Mouse (Mus musculus): ENCODE measurements around the gene Shc2.

The Shc2 gene

DNA sequence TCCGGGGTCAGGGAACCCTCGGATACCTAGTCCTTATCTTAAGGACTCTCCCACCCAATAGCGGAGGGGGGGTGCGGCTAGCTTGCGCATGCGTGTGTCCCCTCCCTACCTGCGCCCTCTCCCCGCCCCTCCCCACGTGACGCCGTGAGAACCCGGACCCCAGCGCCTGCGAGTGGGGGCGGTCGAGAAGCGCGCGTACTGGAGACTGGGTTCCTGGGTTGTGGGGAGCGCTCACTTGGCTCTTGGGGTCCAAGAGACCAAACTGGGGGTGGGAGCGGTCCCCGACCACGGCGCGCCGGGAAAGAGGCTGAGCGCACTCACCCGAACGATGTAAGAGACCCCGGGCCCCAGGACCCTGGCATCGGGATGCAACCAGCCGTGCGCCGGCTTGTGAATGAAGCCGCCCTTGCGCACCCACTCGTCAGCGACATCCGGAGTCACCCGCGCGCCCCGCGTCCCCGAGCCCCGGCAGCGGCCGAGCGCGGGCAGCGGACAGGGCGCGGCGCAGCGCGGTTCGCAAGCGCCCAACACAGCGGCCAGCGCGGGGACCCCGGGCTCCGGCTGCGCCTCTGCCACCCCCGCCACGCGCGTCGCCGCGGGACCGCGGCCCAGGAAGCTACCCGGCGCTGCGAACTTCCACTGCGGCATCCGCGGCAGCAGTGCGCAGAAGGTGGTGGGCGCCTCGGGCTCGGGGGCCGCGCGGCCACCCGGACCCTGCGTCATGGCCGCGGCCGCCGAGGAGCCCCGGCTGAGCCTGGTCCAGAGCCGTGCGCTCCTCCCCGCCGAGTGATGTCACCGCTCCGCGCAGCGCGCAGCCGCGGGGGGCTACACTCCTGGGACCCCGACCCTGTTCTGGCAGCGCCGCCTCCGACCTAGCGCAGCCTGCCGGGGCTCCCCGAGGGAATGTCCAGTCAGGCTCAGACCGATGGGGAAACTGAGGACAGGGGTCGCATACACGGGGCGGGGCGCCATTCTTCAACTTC, at the start of gene Shc2:
Gene Shc2, minus strand, starts transcription at position 791 of the 983 bp plus-strand sequence.
- in situ Hi-C loops (cut with MboI; ENCODE audit: low sequenced_read_pairs): no loop called here

DNA sequence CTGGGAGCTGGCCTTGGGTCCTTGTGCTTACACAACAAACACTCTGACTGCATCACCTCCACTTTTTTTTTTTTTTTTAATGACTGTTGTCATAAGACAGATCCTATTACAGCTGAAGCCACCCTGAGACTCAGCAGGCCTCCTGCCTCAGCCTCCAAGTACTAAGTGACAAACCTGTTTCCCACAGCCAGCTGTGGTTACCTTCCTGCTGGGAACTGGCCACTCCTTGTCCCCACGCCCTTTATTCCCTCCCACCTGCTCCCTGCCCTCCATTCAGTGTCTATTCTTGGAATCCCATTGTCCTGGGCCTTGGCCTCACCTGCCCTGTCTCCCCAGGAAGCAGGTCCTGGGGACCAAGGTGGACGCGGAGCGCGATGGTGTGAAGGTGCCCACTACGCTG, 49.8 kb upstream of the Shc2 start:
- in situ Hi-C loops (cut with MboI; ENCODE audit: low sequenced_read_pairs): no loop called here

DNA sequence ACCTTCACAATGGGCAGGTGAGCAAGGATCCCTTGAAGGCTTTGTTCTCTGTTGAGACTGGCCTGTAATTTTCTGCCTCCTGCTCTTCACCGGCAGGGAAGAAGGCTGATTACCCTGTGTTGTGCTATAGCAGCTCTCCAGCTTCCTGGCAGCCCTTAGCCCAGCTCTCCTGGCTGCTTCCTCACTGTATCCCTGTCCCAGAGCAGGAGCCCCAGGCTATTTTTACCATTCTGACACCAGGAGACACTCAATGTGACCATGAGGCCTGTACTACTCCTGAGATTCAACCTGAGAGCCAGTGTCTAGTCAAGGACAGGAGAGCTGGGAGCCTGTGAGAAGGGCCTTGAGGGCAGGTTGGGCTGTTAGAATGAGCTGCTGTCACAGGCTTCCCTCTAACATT, 49.0 kb upstream of the Shc2 start:
- in situ Hi-C loops (cut with MboI; ENCODE audit: low sequenced_read_pairs): no loop called here

DNA sequence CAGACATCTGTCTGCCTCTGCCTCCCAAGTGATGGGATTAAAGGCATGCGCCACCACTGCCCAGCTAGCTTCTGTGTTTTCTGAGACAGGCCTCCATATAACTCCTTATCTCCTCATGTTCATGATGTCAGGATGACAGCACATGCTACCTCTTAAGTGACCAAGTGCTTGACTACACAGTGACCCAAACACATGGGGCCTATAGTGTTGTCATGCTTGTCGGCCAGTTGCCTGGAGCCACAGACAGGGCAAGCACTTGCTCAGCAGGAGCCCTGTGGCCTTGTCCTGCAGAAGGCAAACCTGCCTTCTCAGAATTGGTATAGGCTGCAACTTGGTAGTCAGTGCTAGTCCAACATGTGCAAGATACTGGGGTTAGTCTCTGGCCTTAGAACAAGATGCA, 48.5 kb upstream of the Shc2 start:
- in situ Hi-C loops (cut with MboI; ENCODE audit: low sequenced_read_pairs): no loop called here

DNA sequence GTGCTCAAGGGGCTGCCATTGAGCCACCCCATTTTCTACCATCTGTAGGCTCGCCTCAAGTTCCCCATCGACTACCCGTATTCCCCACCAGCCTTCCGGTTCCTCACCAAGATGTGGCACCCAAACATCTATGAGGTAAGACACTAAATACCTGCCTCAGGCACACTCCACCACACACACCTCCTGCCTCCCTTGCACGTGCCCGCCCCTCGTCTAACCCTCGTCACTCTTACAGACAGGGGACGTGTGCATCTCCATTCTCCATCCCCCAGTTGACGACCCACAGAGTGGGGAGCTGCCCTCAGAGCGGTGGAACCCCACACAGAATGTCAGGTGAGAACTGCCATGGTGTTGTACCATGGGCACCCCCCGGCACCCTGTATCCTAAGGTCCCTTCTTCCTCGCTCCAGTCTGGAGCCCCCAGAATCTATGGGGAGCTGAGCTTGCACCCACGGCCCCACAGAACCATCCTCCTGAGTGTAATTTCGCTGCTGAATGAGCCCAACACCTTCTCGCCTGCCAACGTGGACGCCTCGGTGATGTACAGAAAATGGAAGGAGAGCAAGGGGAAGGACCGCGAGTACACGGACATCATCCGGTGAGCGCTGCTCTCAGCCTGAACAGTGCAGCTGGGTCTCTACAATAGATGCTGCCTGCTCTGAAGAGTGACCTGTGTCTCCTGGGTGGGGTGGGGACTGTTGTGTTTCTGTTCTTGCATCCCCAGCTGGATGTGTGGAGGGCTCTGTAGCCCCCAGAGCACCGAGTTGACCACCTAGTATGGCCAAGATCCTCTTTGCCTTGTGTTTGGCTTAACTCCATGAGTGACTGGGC, 47.3 kb upstream of the Shc2 start:
- in situ Hi-C loops (cut with MboI; ENCODE audit: low sequenced_read_pairs): no loop called here

DNA sequence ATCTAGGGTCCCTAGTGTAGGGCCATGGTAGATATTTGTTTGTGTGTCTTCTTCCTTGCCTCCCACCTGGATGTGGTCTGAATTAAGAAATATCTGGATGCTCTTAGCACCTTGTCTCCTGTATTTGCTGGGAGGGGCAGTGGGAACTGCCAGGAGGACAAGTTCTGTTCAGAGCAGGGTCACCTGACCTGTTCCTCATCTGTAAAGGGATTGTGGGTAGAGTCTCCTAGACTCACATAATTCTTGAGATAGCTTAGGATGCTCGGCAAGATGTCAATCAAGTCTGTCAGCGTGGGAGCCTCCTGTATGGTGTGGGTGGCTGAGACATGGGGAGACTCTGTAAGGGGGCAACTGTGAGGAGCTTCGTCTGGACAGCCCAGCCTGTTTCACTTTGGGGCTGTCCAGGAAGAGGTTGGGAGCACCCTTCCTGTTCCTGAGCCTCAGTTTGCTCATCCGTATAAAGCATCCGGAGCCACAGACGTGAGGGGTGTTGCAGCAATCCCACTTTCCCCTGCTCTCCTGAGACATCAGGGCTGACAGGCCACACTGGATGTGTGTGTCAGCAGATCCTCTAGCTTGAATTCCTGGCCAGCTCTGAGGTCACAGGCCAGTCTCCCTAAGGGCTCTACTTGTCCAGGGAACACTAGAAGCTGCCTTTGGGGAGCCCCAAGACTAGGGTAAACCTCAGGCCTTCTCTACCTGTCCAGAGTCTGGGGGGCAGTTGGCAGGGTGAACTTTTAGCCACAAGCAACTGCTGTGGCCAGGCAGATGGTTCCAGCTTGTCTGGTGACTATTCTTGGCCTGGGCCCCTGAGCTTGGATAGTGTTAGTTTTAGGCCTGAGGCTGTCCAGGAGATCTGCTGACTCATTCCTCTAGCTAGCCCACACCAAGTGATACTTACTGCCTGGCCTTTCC, 46.3 kb upstream of the Shc2 start:
- in situ Hi-C loops (cut with MboI; ENCODE audit: low sequenced_read_pairs): no loop called here

DNA sequence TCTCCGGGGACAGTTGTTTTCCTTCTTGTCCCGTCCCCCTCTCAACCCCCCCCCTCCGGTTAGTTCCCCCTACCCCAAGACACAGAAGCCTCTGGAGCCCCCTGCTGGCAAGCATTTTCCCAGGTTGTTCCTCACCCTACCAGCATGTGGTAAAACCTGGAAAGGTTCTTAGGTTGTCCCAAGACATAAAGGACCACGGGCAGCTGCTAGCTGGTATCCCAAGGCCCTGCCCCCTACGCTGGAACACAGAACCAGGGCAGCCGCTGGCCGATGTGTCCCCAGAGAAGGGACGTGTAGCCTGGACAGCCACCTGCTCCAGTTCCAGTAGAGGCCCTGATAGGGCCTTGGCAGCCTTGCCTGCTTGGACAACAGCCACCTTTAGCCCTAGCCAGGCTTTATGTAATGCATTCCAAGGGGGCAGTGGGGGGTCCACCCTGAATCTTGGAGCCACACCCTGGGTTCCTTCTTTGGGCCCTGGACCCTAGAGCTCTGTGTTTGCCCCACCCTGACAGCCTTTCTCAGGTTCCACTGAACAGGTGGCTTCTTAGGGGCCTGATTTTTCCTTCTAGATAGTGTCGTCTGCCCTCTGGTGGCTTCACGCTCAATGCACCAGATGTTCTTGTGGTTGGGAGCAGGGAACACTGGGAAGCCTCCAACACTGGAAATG, 45.3 kb upstream of the Shc2 start:
- in situ Hi-C loops (cut with MboI; ENCODE audit: low sequenced_read_pairs): no loop called here

DNA sequence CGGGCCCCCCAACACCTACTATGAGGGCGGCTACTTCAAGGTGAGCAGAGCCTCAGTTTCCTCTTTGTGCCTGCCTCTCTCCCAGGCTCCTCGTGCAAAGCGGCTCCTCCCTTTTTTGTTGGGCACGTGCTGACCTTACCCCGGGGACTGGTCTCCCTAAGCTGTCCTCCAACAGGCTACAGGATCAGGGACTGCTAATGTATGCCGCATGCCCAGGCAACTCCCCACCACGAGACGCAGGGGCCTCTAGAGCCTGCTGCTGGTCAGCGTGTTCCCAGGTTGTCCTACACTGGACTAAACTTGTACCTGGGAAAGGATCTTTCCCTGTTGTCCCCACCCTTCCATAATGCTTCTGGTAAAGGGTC, 44.8 kb upstream of the Shc2 start:
- in situ Hi-C loops (cut with MboI; ENCODE audit: low sequenced_read_pairs): no loop called here

DNA sequence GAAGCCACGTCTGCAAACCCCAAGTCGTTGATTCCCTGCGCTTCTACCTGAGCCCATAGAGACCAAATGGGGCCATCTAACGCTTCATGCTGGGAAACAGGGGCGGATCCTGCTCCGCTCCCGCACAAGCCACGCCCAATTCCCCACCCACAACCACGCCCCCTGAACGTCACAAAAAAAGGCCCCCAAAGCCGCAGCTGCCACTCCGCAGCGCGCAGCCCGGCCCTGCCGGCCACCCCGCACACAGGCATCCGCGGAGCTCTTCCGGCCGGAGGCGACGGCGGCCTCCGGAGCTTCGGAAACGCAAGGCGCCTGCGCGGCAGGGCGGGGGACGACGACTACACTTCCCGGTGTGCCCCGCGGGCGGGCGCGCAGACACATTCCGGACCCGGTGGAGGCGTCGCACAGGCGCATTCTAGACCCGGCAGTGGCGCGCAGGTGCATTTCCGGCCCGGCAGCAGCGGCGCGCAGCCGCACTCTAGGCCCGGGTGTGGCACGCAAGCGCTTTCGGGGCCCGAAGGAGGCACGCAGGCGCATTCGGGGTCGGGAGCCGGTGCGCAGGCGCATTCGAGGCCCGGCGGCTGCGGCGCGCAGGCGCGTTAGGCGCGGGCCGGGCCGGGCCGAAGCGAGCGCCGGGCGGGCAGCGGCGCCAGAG, 44.0 kb upstream of the Shc2 start, which contains the start of gene Cdc34:
Gene Cdc34, plus strand, starts transcription at position 605 of the 655 bp plus-strand sequence.
- in situ Hi-C loops (cut with MboI; ENCODE audit: low sequenced_read_pairs): no loop called here

DNA sequence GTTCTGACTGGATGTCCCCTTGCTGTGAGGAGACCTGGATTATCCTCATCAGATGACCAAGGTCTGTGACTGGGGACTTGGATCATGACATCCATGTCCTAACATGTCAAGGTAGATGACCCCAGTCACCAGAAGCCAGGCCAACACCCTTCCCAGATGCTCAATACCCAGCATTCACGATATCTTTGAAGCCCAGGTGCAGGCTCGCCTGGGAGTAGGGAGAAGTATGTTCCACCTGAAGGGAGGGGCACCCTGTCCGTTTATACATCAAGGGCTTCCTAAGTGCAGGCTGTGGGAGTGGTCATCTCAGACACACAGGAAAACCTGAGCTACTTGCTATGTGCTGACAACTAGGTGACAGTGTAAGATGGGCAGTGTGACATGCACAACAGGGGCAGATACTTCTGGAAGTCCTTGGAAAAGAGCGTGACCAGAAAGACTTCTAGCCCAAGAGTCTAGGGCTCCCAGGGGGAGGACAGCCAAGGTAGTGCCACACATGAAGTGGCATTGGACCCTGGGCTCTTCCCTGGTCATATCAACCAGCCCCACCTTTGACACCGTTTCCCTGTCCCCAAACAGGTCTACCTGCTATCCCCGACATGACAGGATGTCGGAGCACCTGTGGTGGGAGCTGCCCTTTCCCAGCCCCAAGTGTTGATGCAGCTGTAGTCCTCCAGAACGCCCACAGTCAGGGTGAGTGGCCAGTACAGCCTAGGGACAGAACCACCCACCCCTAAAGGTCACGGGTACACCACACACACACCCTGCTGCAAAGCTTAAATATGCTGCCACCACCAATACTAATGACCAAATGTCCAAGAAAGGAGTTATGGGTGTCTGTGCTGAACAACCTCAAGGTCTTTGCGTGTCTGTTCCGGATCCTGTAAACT, 43.1 kb upstream of the Shc2 start:
- in situ Hi-C loops (cut with MboI; ENCODE audit: low sequenced_read_pairs): no loop called here

DNA sequence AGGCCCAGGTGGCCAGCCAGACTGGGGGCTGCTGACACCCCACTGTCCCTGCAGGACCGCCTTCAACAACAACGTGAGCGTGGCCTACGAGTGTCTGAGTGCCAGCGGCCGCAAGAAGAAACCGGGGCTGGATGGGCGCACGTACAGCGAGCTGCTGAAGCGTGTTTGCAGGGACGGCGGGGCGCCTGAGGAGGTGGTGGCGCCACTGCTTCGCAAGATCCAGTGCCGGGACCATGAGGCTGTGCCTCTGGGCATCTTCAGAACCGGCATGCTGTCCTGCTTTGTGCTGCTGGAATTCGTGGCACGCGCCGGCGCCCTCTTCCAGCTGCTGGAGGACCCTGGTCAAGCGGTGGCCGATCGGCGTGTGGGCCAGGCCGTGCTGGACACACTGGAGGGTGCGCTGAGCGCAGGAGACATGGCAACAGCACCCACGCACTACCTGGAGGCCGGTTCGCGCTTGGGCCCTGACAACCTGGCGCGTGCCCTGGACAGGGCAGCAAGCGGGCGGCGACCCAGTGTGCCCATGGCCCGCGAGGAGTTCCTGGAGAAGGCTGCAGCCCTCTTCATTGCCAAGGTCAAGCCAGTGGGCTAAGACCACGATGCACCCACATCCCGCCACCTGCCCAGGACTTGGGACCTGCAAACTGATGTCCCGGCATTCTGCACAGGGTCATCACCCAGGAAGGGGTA, 37.8 kb upstream of the Shc2 start:
- in situ Hi-C loops (cut with MboI; ENCODE audit: low sequenced_read_pairs): no loop called here

DNA sequence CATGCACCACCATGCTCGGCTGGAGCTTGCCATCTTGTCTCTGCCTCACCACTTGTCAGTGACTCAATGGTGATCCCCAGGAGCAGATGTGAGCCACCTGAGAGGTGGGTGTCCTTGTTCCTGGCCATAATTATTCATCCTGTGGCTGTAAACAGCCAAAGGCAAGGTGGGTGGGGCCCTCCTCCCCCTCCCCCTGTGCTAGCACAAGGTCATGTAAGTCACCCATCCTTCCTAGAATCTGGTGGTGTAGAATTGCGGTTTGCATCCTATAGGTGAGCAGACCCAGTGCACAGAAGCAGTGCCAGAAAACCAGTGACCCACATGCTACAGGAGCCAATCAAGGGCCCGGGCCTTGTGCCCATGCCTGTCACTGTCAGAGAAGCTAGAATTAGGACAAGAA, 35.3 kb upstream of the Shc2 start:
- in situ Hi-C loops (cut with MboI; ENCODE audit: low sequenced_read_pairs): no loop called here

DNA sequence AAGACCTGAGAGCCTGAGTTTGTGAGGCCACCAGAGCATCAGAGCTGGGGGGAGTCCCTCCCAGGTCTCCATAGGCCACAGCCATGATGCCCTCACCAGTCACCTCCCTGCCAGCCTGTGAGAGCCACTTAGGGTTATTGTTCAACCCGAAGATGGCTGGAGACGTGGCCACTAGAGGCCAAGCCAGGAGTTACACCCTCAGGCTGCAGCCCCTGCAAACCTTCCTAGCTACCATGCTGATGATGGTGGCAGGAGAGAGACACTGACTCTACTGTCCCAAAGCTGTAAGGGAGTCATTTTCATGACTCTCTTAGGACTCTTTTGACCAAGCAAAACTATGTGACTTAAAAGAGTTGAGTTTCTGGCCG, 34.4 kb upstream of the Shc2 start:
- in situ Hi-C loops (cut with MboI; ENCODE audit: low sequenced_read_pairs): no loop called here

DNA sequence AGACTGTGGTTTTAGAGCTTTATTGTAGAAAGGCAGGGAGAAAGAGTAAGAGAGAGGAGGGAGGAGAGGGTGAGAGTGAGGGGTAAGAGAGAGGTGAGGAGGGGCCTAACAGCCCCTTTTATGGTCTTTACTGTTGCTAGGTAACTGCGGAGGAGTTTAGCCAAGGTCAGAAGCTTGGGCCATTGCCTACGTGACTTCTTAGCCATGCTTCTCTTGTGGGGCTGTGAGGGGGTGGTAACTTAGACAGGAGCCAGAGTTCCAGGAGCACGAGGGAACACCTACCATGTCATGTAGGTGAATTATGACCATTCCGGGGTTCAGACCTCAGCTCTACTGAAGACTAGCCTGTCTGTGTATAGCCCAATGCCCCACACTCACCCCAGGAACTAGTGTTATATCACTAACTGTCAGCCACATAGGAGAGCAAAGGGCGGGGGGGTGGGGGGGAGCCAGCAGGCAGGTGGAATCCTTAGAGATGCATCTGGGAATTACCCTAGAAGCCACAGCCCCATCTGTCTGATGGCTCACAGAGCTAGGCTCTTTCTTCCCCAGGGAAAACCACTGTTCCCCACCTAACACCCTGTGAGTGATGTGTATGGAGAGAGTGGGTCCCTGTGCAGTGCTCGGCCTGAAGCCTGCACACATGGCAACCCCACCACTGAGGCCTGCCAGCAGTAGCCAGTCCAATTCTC, 33.8 kb upstream of the Shc2 start:
- in situ Hi-C loops (cut with MboI; ENCODE audit: low sequenced_read_pairs): no loop called here

DNA sequence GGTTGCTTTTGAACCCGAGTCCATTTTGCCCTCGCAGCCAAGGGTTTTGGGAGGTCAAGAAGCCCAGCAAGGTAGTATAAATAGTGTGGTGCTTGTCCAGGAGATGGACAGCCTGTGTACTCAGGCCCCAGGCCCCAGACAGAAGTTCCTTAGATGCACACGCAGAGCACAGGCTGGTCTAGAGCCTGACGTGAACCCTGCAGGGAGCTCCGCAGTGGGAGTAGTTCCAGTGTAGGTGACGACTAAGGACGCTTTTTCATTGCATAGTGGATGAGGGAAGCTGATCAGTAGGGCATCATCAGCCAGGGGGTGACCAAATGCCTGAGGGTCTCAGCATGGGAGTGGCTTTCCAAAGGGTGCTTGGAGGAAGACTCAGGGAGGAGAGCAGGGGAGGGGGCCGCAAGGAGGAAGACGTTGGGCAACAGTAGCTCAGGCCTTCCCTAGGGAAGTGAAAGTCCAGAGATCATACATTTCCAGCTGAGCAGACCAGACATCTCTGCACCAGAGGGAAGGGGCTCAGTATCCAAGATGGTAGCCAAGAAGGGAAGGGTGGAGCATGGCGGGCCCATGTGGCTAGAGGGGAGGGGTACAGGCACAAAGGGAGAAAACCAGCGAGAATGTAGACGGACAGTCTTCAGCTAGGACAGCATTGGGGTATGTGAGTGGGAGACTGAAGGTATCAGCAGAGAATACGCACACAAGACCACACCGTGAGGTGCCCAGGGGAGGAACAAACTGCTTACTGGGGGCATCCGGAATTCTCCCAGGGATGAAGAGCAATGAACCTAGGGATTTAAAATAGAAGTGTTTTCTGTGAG, 32.6 kb upstream of the Shc2 start:
- in situ Hi-C loops (cut with MboI; ENCODE audit: low sequenced_read_pairs): no loop called here

DNA sequence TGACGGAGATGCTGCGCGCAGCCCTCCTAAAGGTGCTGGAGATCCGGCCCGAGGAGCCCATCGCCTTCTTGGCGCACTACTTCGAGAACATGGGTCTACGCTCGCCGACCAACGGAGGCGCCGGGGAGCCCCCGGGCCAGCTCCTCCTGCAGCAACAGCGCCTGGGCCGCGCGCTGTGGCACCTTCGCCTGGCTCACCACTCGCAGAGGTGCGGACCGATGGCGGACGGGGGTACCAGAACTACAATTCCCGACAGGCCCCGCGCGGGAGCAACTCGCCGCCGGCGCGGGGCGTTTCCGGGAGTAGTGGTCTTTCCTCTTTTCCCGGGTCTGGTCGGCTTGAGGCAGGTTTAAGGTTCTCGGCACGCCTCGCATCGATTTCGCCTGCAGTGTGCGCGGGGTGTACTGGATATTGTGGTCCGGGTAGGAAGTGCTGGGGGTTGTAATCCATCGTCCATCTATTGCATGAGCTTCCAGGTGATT, 31.9 kb upstream of the Shc2 start:
- in situ Hi-C loops (cut with MboI; ENCODE audit: low sequenced_read_pairs): no loop called here

All from CH12F3 (cell line).